Mouse (Mus musculus) midbrain, embryonic 14.5 days (tissue): ENCODE measurements around the gene Sh2d5. TPM values are rescaled to one million over a fixed set of nuclear protein-coding genes. Genes with fewer than 3 reads are reported as not detected.

Experiments used
- ATAC-seq: fragments of 200-750 bp; cut with Nextera tagmentation; 2 replicates; pipeline ENCODE4 v1.8.0; 2017; ENCODE audit warnings: moderate number of reproducible peaks, moderate library complexity; ENCODE audit not compliant: low FRiP score, low TSS enrichment
- DNase-seq: peaks from one replicate; pipeline ENCODE4 v3.0.0-alpha.2; 2015
- H3K27ac ChIP-seq: fragments of 300-500 bp; sonication (generic); replicated peaks from 2 replicates; pipeline ENCODE4 v1.5.1; 2014; ENCODE audit warnings: mild to moderate bottlenecking, low read depth, low read length, moderate library complexity
- H3K27me3 ChIP-seq: fragments of 300-500 bp; sonication (generic); 2 replicates; pipeline ENCODE4 v1.6.1; 2014; ENCODE audit warnings: low read length, control low read depth, mixed read lengths; ENCODE audit not compliant: control insufficient read depth, insufficient read depth
- H3K36me3 ChIP-seq: fragments of 300-500 bp; sonication (generic); 2 replicates; pipeline ENCODE4 v1.6.1; 2014; ENCODE audit warnings: low read length, control low read depth; ENCODE audit not compliant: control insufficient read depth, insufficient read depth
- H3K4me1 ChIP-seq: fragments of 300-500 bp; sonication (generic); 2 replicates; pipeline ENCODE4 v1.6.1; 2014; ENCODE audit warnings: mild to moderate bottlenecking, antibody characterized with exemption, low read length, control low read depth; ENCODE audit not compliant: control insufficient read depth, insufficient read depth
- H3K4me2 ChIP-seq: fragments of 300-500 bp; sonication (generic); 2 replicates; pipeline ENCODE4 v1.6.1; 2014; ENCODE audit warnings: mild to moderate bottlenecking, low read length, moderate library complexity
- H3K4me3 ChIP-seq: fragments of 300-500 bp; sonication (generic); replicated peaks from 2 replicates; pipeline ENCODE4 v1.5.1; 2014; ENCODE audit warnings: low read depth, low read length
- H3K9ac ChIP-seq: fragments of 300-500 bp; sonication (generic); replicated peaks from 2 replicates; pipeline ENCODE4 v1.6.1; 2014; ENCODE audit warnings: mild to moderate bottlenecking, low read length, moderate library complexity
- H3K9me3 ChIP-seq: fragments of 300-500 bp; sonication (generic); 2 replicates; pipeline ENCODE4 v1.6.1; 2016; ENCODE audit warnings: low read length, control low read depth, mixed read lengths; ENCODE audit not compliant: control insufficient read depth
- WGBS: fragments of 180-500 bp; shearing (Covaris S2); extraction: QIAGEN DNeasy Blood & Tissue Kit; methylation state at CpG from one replicate; pipeline ENCODE4 v1.1.7; 2014; 5-methylcytosine and 5-hydroxymethylcytosine counted together
- polyA plus RNA-seq: library from polyadenylated mRNA; unstranded; fragments of >200 nt; fragmentation: Nextera tagmentation; extraction: Ambion mirVana; gene quantifications from 2 replicates; pipeline ENCODE4 v1.2.1, GENCODE M21; 2014

Gene Sh2d5
- polyA plus RNA-seq, 1 experiment from 2014 or later, result 7.7 TPM

GRCm38 (mm10) chr4:138251819-138252218, 1.6 kb downstream of the Sh2d5 start:
- WGBS, result under 1% methylated on average over 14 of the region's 14 CpGs
- Histone ChIP-seq H3K36me3 (peaks cover 12% of the 10 kb centered on the region), H3K27me3 (peaks cover 10% of the 10 kb centered on the region; the same call in 1 of the 2 replicates), H3K9me3 (no peaks in the 10 kb centered on the region), H3K9ac (peak overlapping the region; percentile 32), H3K4me1 (peaks cover 30% of the 10 kb centered on the region), H3K4me2 (peak overlapping the region; percentile 95), H3K27ac (peak overlapping the region; percentile 21), H3K4me3 (peak overlapping the region; percentile 58)
- ATAC-seq (no peak), DNase-seq (peak; percentile 71)

GRCm38 (mm10) chr4:138252231-138252630, 2.0 kb downstream of the Sh2d5 start:
- WGBS, result 9% methylated on average over 5 of the region's 5 CpGs
- peak; percentile 16 for DNase-seq

GRCm38 (mm10) chr4:138257116-138257687, 7.0 kb downstream of the Sh2d5 start:
- Histone ChIP-seq H3K36me3 (no peaks in the 10 kb centered on the region; the same call in 1 of the 2 replicates), H3K4me3 (no peak overlapping the region), H3K4me1 (peaks cover 7% of the 10 kb centered on the region), H3K9me3 (no peaks in the 10 kb centered on the region), H3K27me3 (peaks cover 3% of the 10 kb centered on the region; the same call in 1 of the 2 replicates), H3K27ac (no peak overlapping the region), H3K9ac (no peak overlapping the region), H3K4me2 (no peak overlapping the region)
- no peak for DNase-seq
- no peak for ATAC-seq
- WGBS, result 83% methylated on average over 22 of the region's 22 CpGs

More at GRCm38 (mm10) chr4:138252231-138252630, 2.0 kb downstream of the Sh2d5 start:
- ATAC-seq, result no peak
- Histone ChIP-seq H3K9me3 (no peaks in the 10 kb centered on the region), H3K9ac (peak overlapping the region; percentile 32), H3K4me2 (peak overlapping the region; percentile 95), H3K4me3 (peak overlapping the region; percentile 58), H3K4me1 (peaks cover 30% of the 10 kb centered on the region), H3K36me3 (peaks cover 7% of the 10 kb centered on the region), H3K27ac (no peak overlapping the region), H3K27me3 (peaks cover 10% of the 10 kb centered on the region; the same call in 1 of the 2 replicates)

GRCm38 (mm10) chr4:138258663-138259062, 8.5 kb downstream of the Sh2d5 start:
- H3K4me1 ChIP-seq, result peaks cover 4% of the 10 kb centered on the region
- DNase-seq (no peak), ATAC-seq (no peak)
- no peak overlapping the region for H3K27ac ChIP-seq
- no peak overlapping the region for H3K9ac ChIP-seq
- no peaks in the 10 kb centered on the region for H3K27me3 ChIP-seq
- H3K36me3 ChIP-seq, result no peaks in the 10 kb centered on the region; the same call in 1 of the 2 replicates
- 80% methylated on average over 7 of the region's 7 CpGs for WGBS
- no peak overlapping the region for H3K4me3 ChIP-seq
- H3K9me3 ChIP-seq, result no peaks in the 10 kb centered on the region
- H3K4me2 ChIP-seq, result no peak overlapping the region

- WGBS, result 87% methylated on average over 5 of the region's 5 CpGs
- peaks cover 4% of the 10 kb centered on the region for H3K4me1 ChIP-seq
- ATAC-seq (no peak), DNase-seq (no peak)
- no peak overlapping the region for H3K27ac ChIP-seq
- H3K9me3 ChIP-seq, result no peaks in the 10 kb centered on the region
- no peak overlapping the region for H3K9ac ChIP-seq
- H3K36me3 ChIP-seq, result no peaks in the 10 kb centered on the region; the same call in 1 of the 2 replicates
- H3K4me3 ChIP-seq, result no peak overlapping the region
- no peak overlapping the region for H3K4me2 ChIP-seq
- H3K27me3 ChIP-seq, result no peaks in the 10 kb centered on the region
These were observed 9.3 kb downstream of the Sh2d5 start for GRCm38 (mm10) chr4:138259482-138259881.

- H3K9me3 ChIP-seq, result no peaks in the 10 kb centered on the region
- no peaks in the 10 kb centered on the region for H3K27me3 ChIP-seq
- H3K4me1 ChIP-seq, result peaks cover 4% of the 10 kb centered on the region
- no peaks in the 10 kb centered on the region for H3K36me3 ChIP-seq
- under 1% methylated on average over 75 of the region's 78 CpGs for WGBS
- H3K4me3 ChIP-seq, result peak overlapping the region; percentile 65
- H3K9ac ChIP-seq, result peak overlapping the region; percentile 46
- peak; percentile 90 for ATAC-seq
- DNase-seq, result peak; percentile 92
- H3K4me2 ChIP-seq, result peak overlapping the region; percentile 79
- H3K27ac ChIP-seq, result peak overlapping the region; percentile 68
These were observed 11.9 kb downstream of the Sh2d5 start for GRCm38 (mm10) chr4:138261843-138262681.

- Histone ChIP-seq H3K4me3 (no peak overlapping the region), H3K9ac (no peak overlapping the region), H3K9me3 (no peaks in the 10 kb centered on the region), H3K36me3 (no peaks in the 10 kb centered on the region), H3K4me1 (peaks cover under 1% of the 10 kb centered on the region), H3K27me3 (no peaks in the 10 kb centered on the region), H3K4me2 (no peak overlapping the region), H3K27ac (no peak overlapping the region)
- no peak for DNase-seq
- WGBS, result 94% methylated on average over 10 of the region's 10 CpGs
- ATAC-seq, result no peak
These were observed 17.7 kb downstream of the Sh2d5 start for GRCm38 (mm10) chr4:138267869-138268268.

GRCm38 (mm10) chr4:138272011-138272997, 22.1 kb downstream of the Sh2d5 start:
- Histone ChIP-seq H3K36me3 (no peaks in the 10 kb centered on the region), H3K9me3 (no peaks in the 10 kb centered on the region), H3K27me3 (no peaks in the 10 kb centered on the region), H3K27ac (no peak overlapping the region), H3K4me2 (no peak overlapping the region), H3K4me3 (no peak overlapping the region), H3K9ac (no peak overlapping the region; the same call in 1 of the 2 replicates), H3K4me1 (no peaks in the 10 kb centered on the region)
- ATAC-seq (no peak), DNase-seq (peak; percentile 62)
- WGBS, result 63% methylated on average over 14 of the region's 14 CpGs
